Mouse (Mus musculus) skeletal muscle tissue, postnatal 0 days (tissue): ENCODE results near the gene Ankrd34b. TPM values are rescaled to one million over a fixed set of nuclear protein-coding genes. Genes with fewer than 3 reads are reported as not detected.

ENCODE experiments used
- polyA plus RNA-seq: library from polyadenylated mRNA; unstranded; fragments of >200 nt; fragmentation: Nextera tagmentation; extraction: Ambion mirVana; gene quantifications from 2 replicates; pipeline ENCODE4 v1.2.1, GENCODE M21; 2015

The Ankrd34b gene
- polyA plus RNA-seq = 0.04 TPM in 1 of 2 replicates, not detected in the other

GRCm38 (mm10) chr13:92425758-92426264 lies at the start of gene Ankrd34b:
Ankrd34b (plus strand) TSS chr13:92425896.

DNA sequence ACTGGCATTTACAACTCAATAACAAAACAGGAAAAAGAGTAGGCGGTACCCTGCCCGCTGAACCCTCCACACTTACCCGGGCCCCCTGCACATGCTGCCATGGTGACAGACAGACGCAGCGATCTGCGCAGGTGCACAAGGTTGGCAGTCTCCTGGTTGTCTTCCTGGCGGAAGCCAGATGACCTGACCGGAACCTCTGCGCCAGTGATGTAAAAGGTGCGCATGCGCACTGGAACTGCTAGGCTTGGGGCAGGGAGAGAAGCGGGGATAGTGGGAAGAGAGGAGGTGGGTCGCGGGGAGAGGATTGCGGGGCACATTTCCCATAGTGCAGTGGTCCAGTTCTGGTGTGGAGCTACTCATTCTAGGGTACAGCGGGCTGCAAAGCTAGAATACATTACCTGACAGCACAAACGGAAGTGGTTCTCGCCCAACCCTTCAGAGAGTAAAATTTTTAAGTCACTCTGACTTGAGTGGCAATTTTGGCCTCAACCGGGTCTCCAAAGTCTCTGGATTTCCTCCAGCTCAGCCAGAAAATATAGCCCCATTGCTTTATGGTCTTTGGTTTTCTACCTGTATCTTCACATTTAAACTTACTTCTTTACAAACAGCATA lies 58.3 kb downstream of the Ankrd34b start, which contains the start of gene Fam151b:
Gene Fam151b, minus strand, starts transcription at position 164 of the 612 bp plus-strand sequence.

Other genes starting within 250 kb of the Ankrd34b start
- 0.39 and 0.44 TPM in 2 replicates for gene Gm20379, start 119.9 kb upstream of the Ankrd34b start, polyA plus RNA-seq
- 3.3 and 4.1 TPM in 2 replicates for gene Dhfr, start 71.2 kb upstream of the Ankrd34b start, polyA plus RNA-seq
- 9.2 and 9.5 TPM in 2 replicates for gene Msh3, start 70.9 kb upstream of the Ankrd34b start, polyA plus RNA-seq
- 0.21 and 0.33 TPM in 2 replicates for gene Fam151b, start 58.1 kb downstream of the Ankrd34b start, polyA plus RNA-seq
- gene Zfyve16, start 105.0 kb downstream of the Ankrd34b start, polyA plus RNA-seq = 5.3 and 5.9 TPM in 2 replicates
- gene Spz1, start 150.3 kb downstream of the Ankrd34b start, polyA plus RNA-seq = not detected in 2 replicates
- 10.0 and 11.7 TPM in 2 replicates for gene Serinc5, start 185.2 kb downstream of the Ankrd34b start, polyA plus RNA-seq